Mouse (Mus musculus): ENCODE data around the gene Tmem169.
A peak's percentile ranks its signal among the peaks of the same experiment; 100 is the strongest.

The Tmem169 gene

GRCm38 (mm10) chr1:72286904-72287303, 2.7 kb downstream of the Tmem169 start:
- no peak for DNase-seq

GRCm38 (mm10) chr1:72287893-72288292, 3.7 kb downstream of the Tmem169 start:
- DNase-seq: no peak

GRCm38 (mm10) chr1:72288527-72289150, 4.5 kb downstream of the Tmem169 start:
- peak; percentile 10 for DNase-seq

GRCm38 (mm10) chr1:72290896-72291295, 6.7 kb downstream of the Tmem169 start:
- DNase-seq: no peak

DNA sequence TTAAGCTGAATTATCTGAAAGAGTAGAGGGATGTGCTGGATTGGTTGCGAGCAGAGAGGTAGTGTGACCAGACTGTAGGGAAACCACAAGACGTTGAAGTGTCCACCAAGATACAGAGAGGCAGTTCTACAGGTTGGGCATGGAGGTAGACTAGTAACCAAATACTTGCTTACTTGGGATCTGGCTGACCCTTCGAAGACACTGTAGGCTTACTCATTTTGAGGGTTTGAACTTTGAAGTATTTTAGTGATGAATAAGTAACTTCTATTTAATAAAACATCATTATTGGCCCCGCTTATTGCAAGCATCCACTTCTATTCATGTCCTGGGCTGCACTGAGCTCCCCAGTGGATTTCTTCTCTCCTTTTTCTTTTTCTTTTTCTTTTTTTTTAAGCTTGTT, 7.3 kb downstream of the Tmem169 start:
- DNase-seq: no peak

GRCm38 (mm10) chr1:72291925-72292324, 7.8 kb downstream of the Tmem169 start:
- DNase-seq: no peak

- no peak for DNase-seq
Measured at GRCm38 (mm10) chr1:72293869-72294663, 9.9 kb downstream of the Tmem169 start.

DNA sequence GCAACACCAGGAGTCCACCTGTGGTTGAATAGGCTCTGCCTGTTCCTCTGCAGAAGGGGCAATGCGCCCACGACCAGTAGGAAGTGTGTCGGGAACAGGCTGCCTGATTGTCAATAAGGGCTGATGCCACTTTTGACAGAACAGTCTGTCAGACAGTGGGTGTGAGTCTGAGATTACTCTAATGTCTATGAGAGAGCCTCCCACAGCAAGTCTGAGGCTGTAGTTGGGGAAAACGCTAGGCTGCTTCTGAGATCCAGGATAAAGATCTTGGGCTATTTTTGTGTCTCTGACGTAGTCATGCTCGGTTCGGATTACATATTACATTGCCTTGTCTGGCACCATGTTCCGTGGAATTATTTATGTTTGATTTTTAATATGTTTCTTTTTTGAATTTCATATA, 11.6 kb downstream of the Tmem169 start:
- DNase-seq: no peak

DNA sequence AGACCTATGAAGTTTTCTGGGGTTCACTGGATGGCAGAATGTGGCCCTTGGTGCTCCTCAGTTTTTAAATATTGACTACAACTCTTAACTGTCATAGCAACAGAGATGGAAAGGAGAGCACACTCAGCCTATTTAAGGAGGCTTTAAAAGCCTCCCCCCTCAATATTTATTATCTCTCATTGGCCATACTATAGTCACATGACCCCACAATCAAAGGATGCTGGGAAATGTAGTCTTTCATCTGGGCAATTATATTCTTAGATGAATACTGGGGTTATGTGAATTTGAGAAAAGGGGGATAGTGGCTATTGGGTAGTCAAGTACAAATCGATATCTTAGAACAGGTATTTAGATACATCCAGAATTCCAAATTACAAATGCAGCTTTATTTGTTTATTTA, 17.7 kb downstream of the Tmem169 start:
- DNase-seq: no peak

GRCm38 (mm10) chr1:72306241-72306640, 22.1 kb downstream of the Tmem169 start:
- no peak for DNase-seq

- peak; percentile 65 for DNase-seq
Measured at GRCm38 (mm10) chr1:72306679-72307181, 22.6 kb downstream of the Tmem169 start.

DNA sequence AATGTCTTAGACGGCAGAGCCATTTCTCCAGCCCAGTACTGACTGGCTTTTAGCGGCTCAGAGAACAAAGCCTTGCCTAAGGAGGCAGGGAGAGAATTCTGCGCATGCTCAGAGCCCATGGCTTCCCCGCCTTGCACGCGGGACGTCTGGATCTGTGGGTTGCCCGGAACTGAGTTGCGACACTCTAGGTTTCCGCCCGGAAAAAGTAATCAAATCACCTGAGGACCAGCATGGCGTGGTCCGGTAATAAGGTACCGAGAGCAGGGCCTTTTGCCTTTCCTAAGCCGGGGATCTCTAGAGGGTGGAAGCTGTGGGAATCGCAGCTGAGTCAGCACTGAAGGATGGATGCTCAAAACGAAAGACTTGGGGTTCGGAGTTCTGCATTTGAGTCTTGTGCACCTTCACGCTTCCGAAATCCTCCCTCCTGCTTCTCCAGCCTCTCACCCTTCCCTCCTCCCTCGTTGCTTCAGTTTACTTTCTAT, 23.2 kb downstream of the Tmem169 start, which contains the start of gene Xrcc5:
Xrcc5 (plus strand) TSS at position 105 of the 482 bp plus-strand sequence.
- peak; percentile 92 for DNase-seq

DNA sequence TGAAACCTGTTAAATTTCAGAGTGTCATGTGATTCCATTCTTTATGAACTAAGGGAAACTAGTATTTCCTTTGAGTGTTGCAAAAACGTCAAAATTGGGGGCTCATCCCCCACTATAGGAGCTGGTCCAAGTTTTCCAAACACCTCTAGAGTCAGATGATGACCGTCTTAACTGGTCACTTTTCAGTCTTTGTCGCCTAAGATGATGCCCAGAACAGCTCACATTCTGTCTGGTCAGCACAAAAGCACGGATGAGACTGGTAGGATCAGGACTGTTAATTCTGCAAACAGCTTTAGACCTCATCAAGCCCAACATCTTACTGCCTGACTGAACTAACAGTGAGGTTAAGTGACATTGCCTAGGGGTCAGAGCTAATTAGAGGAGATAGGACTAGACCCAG, 24.8 kb downstream of the Tmem169 start:
- DNase-seq: no peak

DNA sequence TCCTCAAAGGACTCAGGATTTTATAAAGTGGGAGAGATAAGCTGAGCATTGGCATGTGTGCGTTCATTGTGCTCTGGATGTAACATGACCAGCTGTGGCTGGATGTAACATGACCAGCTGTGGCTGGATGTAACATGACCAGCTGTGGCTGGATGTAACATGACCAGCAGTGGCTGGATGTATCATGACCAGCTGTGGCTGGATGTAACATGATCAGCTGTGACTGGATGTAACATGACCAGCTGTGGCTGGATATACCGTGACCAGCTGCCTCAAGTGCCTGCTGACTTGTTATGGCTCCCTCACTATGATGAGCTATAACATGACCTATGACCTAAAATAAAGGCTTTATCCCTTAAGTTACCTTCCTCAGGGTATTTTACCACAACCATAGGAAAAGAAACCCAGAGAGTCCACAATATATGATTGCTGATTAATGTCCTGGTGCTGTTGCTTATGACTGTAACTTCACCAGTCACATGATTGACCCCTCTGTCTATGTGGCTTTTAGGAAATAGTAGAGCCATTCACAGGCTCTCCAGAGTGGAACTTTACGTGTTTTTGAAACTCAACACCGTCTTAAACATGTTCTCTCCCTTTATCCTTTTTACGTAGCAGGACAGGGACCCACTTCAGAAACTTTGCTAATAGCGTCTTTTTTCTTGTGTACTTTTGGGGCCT, 25.7 kb downstream of the Tmem169 start:
- no peak for DNase-seq

GRCm38 (mm10) chr1:72312701-72313398, 28.7 kb downstream of the Tmem169 start:
- no peak for DNase-seq

GRCm38 (mm10) chr1:72313399-72314039, 29.4 kb downstream of the Tmem169 start:
- DNase-seq: peak; percentile 10

DNA sequence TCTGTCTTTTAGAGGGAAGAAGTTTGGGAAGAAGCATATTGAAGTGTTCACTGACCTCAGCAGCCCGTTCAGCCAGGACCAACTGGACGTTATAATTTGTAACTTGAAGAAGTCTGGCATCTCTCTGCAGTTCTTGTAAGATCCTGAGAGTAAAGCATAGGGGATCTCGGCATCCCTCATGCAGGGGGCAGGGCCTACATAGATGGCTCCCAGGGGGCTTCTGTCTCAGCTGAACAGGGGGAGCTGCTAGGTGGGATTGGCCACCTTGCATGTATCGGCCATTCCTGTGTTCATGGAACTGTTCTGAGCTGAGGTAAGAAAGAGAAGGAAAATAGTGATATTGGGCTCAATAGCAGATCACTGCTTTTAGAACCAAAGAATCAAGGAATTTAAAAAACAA, 31.3 kb downstream of the Tmem169 start:
- DNase-seq: no peak

DNA sequence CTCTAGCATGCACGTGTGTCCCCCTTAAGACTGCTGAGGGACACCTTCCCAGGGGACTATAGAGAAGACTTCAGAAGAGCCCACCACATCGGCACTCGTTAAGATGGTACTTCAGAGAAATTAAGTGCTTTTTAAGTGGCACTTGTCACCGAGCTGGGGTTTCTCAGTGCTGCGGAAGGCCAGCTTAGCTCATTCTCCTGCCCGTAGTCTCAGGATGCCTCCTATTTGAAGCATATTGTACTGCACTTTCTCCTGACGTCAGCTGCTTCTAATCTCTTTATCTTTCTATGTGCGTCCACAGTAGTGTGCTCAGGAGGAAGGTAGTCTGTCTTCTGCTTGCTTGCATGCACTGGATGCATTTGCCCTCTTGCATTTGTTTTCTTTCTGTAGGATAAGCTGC, 32.2 kb downstream of the Tmem169 start:
- no peak for DNase-seq

DNA sequence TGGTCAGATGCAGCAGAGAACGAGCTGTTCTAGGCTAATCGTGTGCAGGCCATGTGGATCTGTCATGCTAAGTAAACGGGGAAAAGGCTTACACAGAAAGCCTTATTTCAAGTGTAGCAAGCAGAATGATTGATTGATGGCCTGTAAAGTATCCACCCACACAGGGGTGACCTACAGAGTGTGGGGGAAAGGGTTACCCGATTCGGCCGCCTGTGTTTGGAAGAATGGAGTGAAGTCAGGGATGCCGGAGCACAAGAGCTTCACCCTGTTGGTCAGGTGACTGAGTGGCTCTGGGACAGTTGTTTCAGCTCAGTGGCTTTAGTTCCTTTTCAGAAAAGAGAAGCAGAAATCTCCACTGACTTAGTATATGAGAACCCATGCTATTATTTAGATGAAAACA, 32.7 kb downstream of the Tmem169 start:
- no peak for DNase-seq

GRCm38 (mm10) chr1:72320759-72321158, 36.6 kb downstream of the Tmem169 start:
- DNase-seq: no peak

DNA sequence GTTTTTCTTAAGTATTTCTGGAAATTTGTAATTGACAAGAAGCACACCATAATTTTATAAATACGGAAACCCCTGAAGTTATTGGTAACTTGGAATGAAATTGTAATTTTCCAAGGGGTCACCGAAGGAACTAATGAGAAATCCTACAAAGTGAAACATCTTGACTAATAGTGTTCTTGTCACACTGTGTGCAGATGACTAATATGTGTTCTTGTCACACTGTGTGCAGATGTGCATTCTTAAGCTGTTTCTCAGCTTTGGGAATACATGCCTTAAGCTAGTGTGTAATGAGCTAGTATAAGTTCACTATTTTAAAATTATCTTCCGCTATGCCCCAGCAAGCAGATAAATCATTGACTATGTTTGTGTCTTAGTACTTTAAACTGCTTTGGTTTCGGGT, 39.1 kb downstream of the Tmem169 start:
- DNase-seq: no peak

- DNase-seq: no peak
Measured at GRCm38 (mm10) chr1:72326162-72326821, 42.1 kb downstream of the Tmem169 start.
